Mouse (Mus musculus) lung, adult 10 weeks (tissue): ENCODE results near the gene Rfng. TPM values are rescaled to one million over a fixed set of nuclear protein-coding genes. Genes with fewer than 3 reads are reported as not detected.

Source experiments
- polyA plus RNA-seq: library from polyadenylated mRNA; stranded (reverse); fragments of 350-450 nt; fragmentation: Illumina TruSeq; extraction: RNeasy Lipid Tissue Mini Kit (QIAGEN cat#74804); gene quantifications from one replicate; pipeline ENCODE4 v1.2.3, GENCODE M21; 2014; ENCODE audit warnings: low read depth, low replicate concordance; ENCODE audit not compliant: insufficient read depth

Gene Rfng
- 18.4 TPM for polyA plus RNA-seq

GRCm38 (mm10) chr11:120784064-120784791 is at the start of gene Rfng, which contains the start of gene Gps1:
Gene Rfng (minus strand): TSS chr11:120784207.
Gene Gps1 (plus strand): TSS chr11:120784272.

GRCm38 (mm10) chr11:120823956-120824786 is 40.2 kb upstream of the Rfng start, which contains the start of gene Fasn:
Gene Fasn (minus strand): TSS chr11:120824547.

GRCm38 (mm10) chr11:120795756-120796613 is 12.0 kb upstream of the Rfng start, which contains the start of gene Dus1l:
Gene Dus1l (minus strand): TSS chr11:120796403.

GRCm38 (mm10) chr11:120762672-120763041 is 21.4 kb downstream of the Rfng start, which contains the start of gene Hmga1b:
Gene Hmga1b (plus strand): TSS chr11:120762794.

GRCm38 (mm10) chr11:120731858-120732680 is 51.9 kb downstream of the Rfng start, which contains the start of gene Cbr2:
Gene Cbr2 (minus strand): TSS chr11:120732114.

Other genes with a start within 250 kb of the Rfng start
- gene Mcrip1, start 234.5 kb downstream of the Rfng start, polyA plus RNA-seq: 138 TPM
- not detected for gene Ppp1r27, start 233.1 kb downstream of the Rfng start, polyA plus RNA-seq
- 289 TPM for gene P4hb, start 211.0 kb downstream of the Rfng start, polyA plus RNA-seq
- gene Arhgdia, start 202.6 kb downstream of the Rfng start, polyA plus RNA-seq: 361 TPM
- 49.0 TPM for gene Alyref, start 185.8 kb downstream of the Rfng start, polyA plus RNA-seq
- gene Anapc11, start 185.8 kb downstream of the Rfng start, polyA plus RNA-seq: 82.6 TPM
- gene Npb, start 175.7 kb downstream of the Rfng start, polyA plus RNA-seq: 1.3 TPM
- gene Pcyt2, start 166.3 kb downstream of the Rfng start, polyA plus RNA-seq: 51.7 TPM
- gene Sirt7, start 159.0 kb downstream of the Rfng start, polyA plus RNA-seq: 39.1 TPM
- 17.0 TPM for gene Mafg, start 150.6 kb downstream of the Rfng start, polyA plus RNA-seq
- 1.4 TPM for gene Pycr1, start 140.4 kb downstream of the Rfng start, polyA plus RNA-seq
- gene Myadml2, start 136.0 kb downstream of the Rfng start, polyA plus RNA-seq: 1.6 TPM
- gene Notum, start 123.0 kb downstream of the Rfng start, polyA plus RNA-seq: 8.1 TPM
- 44.2 TPM for gene Aspscr1, start 111.2 kb downstream of the Rfng start, polyA plus RNA-seq
- 82.4 TPM for gene Cenpx, start 70.5 kb downstream of the Rfng start, polyA plus RNA-seq
- gene Lrrc45, start 70.3 kb downstream of the Rfng start, polyA plus RNA-seq: 15.4 TPM
- 44.3 TPM for gene Rac3, start 62.7 kb downstream of the Rfng start, polyA plus RNA-seq
- 185 TPM for gene Dcxr, start 56.9 kb downstream of the Rfng start, polyA plus RNA-seq
- gene Cbr2, start 52.1 kb downstream of the Rfng start, polyA plus RNA-seq: 5,777 TPM
- 0.87 TPM for gene Hmga1b, start 21.4 kb downstream of the Rfng start, polyA plus RNA-seq
- gene Gps1, start 65 bp upstream of the Rfng start, polyA plus RNA-seq: 62.0 TPM
- 23.6 TPM for gene Dus1l, start 12.2 kb upstream of the Rfng start, polyA plus RNA-seq
- gene Fasn, start 40.3 kb upstream of the Rfng start, polyA plus RNA-seq: 145 TPM
- gene Ccdc57, start 148.7 kb upstream of the Rfng start, polyA plus RNA-seq: 2.1 TPM
- gene Slc16a3, start 164.3 kb upstream of the Rfng start, polyA plus RNA-seq: 8.0 TPM
- gene Csnk1d, start 207.1 kb upstream of the Rfng start, polyA plus RNA-seq: 48.8 TPM